Mouse (Mus musculus): ENCODE measurements around the gene Atxn3.

Atxn3 gene

GRCm38 (mm10) chr12:101957942-101958544 is at the start of gene Atxn3:
Atxn3 (minus strand) TSS chr12:101958246.
- DNase-seq (ENCODE audit: extremely low read depth, low read depth, low spot score): no peak

GRCm38 (mm10) chr12:102000785-102001184 is 42.7 kb upstream of the Atxn3 start:
- no peak for DNase-seq (ENCODE audit: extremely low read depth, low read depth, low spot score)

- no peak for DNase-seq (ENCODE audit: extremely low read depth, low read depth, low spot score)
Measured at GRCm38 (mm10) chr12:101998929-101999328, 40.9 kb upstream of the Atxn3 start.

- no peak for DNase-seq (ENCODE audit: extremely low read depth, low read depth, low spot score)
Measured at GRCm38 (mm10) chr12:101994576-101995467, 36.8 kb upstream of the Atxn3 start.

- no peak for DNase-seq (ENCODE audit: extremely low read depth, low read depth, low spot score)
Measured at GRCm38 (mm10) chr12:101987659-101988058, 29.6 kb upstream of the Atxn3 start.

GRCm38 (mm10) chr12:101985110-101985509 is 27.1 kb upstream of the Atxn3 start:
- no peak for DNase-seq (ENCODE audit: extremely low read depth, low read depth, low spot score)

GRCm38 (mm10) chr12:101982977-101983376 is 24.9 kb upstream of the Atxn3 start:
- no peak for DNase-seq (ENCODE audit: extremely low read depth, low read depth, low spot score)

- DNase-seq (ENCODE audit: extremely low read depth, low read depth, low spot score): no peak
Measured at GRCm38 (mm10) chr12:101981559-101981958, 23.5 kb upstream of the Atxn3 start.

GRCm38 (mm10) chr12:101980266-101980665 is 22.2 kb upstream of the Atxn3 start:
- no peak for DNase-seq (ENCODE audit: extremely low read depth, low read depth, low spot score)

- DNase-seq (ENCODE audit: extremely low read depth, low read depth, low spot score): no peak
Measured at GRCm38 (mm10) chr12:101979213-101979750, 21.2 kb upstream of the Atxn3 start.

GRCm38 (mm10) chr12:101978588-101978987 is 20.5 kb upstream of the Atxn3 start:
- DNase-seq (ENCODE audit: extremely low read depth, low read depth, low spot score): no peak

- no peak for DNase-seq (ENCODE audit: extremely low read depth, low read depth, low spot score)
Measured at GRCm38 (mm10) chr12:101978162-101978561, 20.1 kb upstream of the Atxn3 start.

GRCm38 (mm10) chr12:101977404-101977915 is 19.4 kb upstream of the Atxn3 start:
- DNase-seq (ENCODE audit: extremely low read depth, low read depth, low spot score): no peak

GRCm38 (mm10) chr12:101976651-101977403 is 18.8 kb upstream of the Atxn3 start:
- no peak for DNase-seq (ENCODE audit: extremely low read depth, low read depth, low spot score)

- DNase-seq (ENCODE audit: extremely low read depth, low read depth, low spot score): no peak
Measured at GRCm38 (mm10) chr12:101975601-101976571, 17.8 kb upstream of the Atxn3 start, which contains the start of gene Cpsf2. Cpsf2 (plus strand) TSS chr12:101975988.

- no peak for DNase-seq (ENCODE audit: extremely low read depth, low read depth, low spot score)
Measured at GRCm38 (mm10) chr12:101975167-101975600, 17.1 kb upstream of the Atxn3 start.

GRCm38 (mm10) chr12:101974571-101974970 is 16.5 kb upstream of the Atxn3 start:
- DNase-seq (ENCODE audit: extremely low read depth, low read depth, low spot score): no peak

GRCm38 (mm10) chr12:101972230-101972629 is 14.2 kb upstream of the Atxn3 start:
- no peak for DNase-seq (ENCODE audit: extremely low read depth, low read depth, low spot score)

GRCm38 (mm10) chr12:101971311-101971710 is 13.3 kb upstream of the Atxn3 start:
- DNase-seq (ENCODE audit: extremely low read depth, low read depth, low spot score): no peak
